Mouse (Mus musculus) liver, postnatal 0 days (tissue): Measurements from ENCODE around the gene Cops4. TPM values are rescaled to one million over a fixed set of nuclear protein-coding genes. Genes with fewer than 3 reads are reported as not detected.

Experiments used
- ATAC-seq: fragments of 200-750 bp; cut with Nextera tagmentation; 2 replicates; pipeline ENCODE4 v1.8.0; 2017; ENCODE audit warnings: mild to moderate bottlenecking, moderate library complexity
- DNase-seq: peaks from one replicate; pipeline ENCODE4 v3.0.0-alpha.2; 2016
- H3K27ac ChIP-seq: fragments of 300-500 bp; sonication (generic); 2 replicates; pipeline ENCODE4 v1.5.1; 2014; ENCODE audit warnings: antibody characterized with exemption, moderate library complexity, mild to moderate bottlenecking, low read depth
- H3K27me3 ChIP-seq: fragments of 300-500 bp; sonication (generic); 2 replicates; pipeline ENCODE4 v1.6.1; 2014; ENCODE audit warnings: low read length, control low read depth, mixed read lengths; ENCODE audit not compliant: insufficient read depth
- H3K36me3 ChIP-seq: fragments of 300-500 bp; sonication (generic); replicated peaks from 2 replicates; pipeline ENCODE4 v1.6.1; 2014; ENCODE audit warnings: mild to moderate bottlenecking, control low read depth, low read length, moderate library complexity, mixed read lengths; ENCODE audit not compliant: insufficient read depth
- H3K4me1 ChIP-seq: fragments of 300-500 bp; sonication (generic); 2 replicates; pipeline ENCODE4 v1.6.1; 2014; ENCODE audit warnings: antibody characterized with exemption, mild to moderate bottlenecking, control low read depth; ENCODE audit not compliant: insufficient read depth
- H3K4me2 ChIP-seq: fragments of 300-500 bp; sonication (generic); 2 replicates; pipeline ENCODE4 v1.6.1; 2014; ENCODE audit warnings: low read depth, mild to moderate bottlenecking, low read length, moderate library complexity, mixed read lengths
- H3K4me3 ChIP-seq: fragments of 300-500 bp; sonication (generic); 2 replicates; pipeline ENCODE4 v1.5.1; 2014; ENCODE audit warnings: low read depth, low read length
- H3K9ac ChIP-seq: fragments of 300-500 bp; sonication (generic); replicated peaks from 2 replicates; pipeline ENCODE4 v1.6.1; 2014; ENCODE audit warnings: mild to moderate bottlenecking, moderate library complexity
- H3K9me3 ChIP-seq: fragments of 300-500 bp; sonication (generic); 2 replicates; pipeline ENCODE4 v1.6.1; 2016; ENCODE audit warnings: mild to moderate bottlenecking, control low read depth, low read length, mixed read lengths
- CTCF ChIP-seq: sonication (generic); IDR thresholded peaks from 2 replicates; pipeline ENCODE4 v1.5.1; 2016; ENCODE audit warnings: antibody characterized with exemption, low read depth
- EP300 ChIP-seq: IDR thresholded peaks from 2 replicates; pipeline ENCODE4 v1.6.1; 2016; ENCODE audit warnings: antibody characterized with exemption, low read depth, mild to moderate bottlenecking
- WGBS: fragments of 180-500 bp; shearing (Covaris S2); extraction: QIAGEN DNeasy Blood & Tissue Kit; methylation state at CpG from one replicate; pipeline ENCODE4 v1.1.7; 2014; ENCODE audit not compliant: insufficient replicate concordance; 5-methylcytosine and 5-hydroxymethylcytosine counted together
- polyA plus RNA-seq: library from polyadenylated mRNA; unstranded; fragments of >200 nt; fragmentation: Nextera tagmentation; extraction: Ambion mirVana; gene quantifications from 2 replicates; pipeline ENCODE4 v1.2.1, GENCODE M21; 2015

The Cops4 gene
- polyA plus RNA-seq, 1 experiment from 2014 or later: 50.1 TPM

DNA sequence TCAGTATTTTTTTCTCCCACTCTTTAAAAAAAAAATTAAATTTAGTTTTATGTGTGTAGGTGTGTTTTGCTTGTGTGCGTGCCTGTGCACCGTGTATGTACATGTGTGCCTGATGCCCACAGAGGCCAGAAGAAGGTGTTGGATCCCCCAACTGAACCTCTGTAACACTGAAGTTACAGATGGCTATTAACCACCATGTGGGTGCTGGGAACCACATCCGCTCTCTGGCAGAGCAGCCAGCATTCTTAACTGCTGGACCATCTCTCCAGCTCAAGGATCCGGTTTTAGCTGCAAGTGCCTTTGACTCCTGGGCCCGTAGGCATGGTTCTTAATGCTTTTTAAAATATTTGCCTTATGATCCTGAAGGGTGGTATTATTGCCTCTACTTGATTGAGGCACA is 55.1 kb downstream of the Cops4 start:
- H3K4me1 ChIP-seq: peaks cover 3% of the 10 kb centered on the region
- TF ChIP-seq CTCF (no peak), EP300 (no peak)
- 75% methylated on average over 5 of the region's 5 CpGs for WGBS
- H3K27ac ChIP-seq: no peak overlapping the region
- H3K27me3 ChIP-seq: no peaks in the 10 kb centered on the region
- no peak overlapping the region for H3K9ac ChIP-seq
- H3K4me3 ChIP-seq: no peak overlapping the region
- no peak overlapping the region for H3K4me2 ChIP-seq
- H3K9me3 ChIP-seq: no peaks in the 10 kb centered on the region
- ATAC-seq (no peak), DNase-seq (no peak)
- H3K36me3 ChIP-seq: no peaks in the 10 kb centered on the region

DNA sequence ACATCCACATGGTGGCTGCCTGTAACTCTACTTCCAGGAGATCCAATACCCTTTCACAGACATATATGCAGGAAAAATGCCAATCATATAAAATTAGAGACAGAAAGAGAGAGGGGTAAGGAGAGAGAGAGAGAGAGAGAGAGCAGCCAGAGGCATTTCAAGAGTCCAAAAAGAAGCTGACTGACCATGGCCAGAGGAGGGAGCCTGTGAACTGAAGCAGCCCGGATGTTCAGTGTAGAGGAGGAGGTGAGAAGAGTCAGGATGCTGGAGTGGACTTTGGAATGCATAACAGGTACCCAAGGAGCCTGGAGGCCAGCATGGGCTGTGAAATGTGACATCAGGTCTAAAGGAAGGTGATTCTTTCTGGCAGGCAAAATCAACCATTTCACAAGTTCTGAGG is 56.7 kb downstream of the Cops4 start:
- H3K4me3 ChIP-seq: no peak overlapping the region
- H3K36me3 ChIP-seq: no peaks in the 10 kb centered on the region
- DNase-seq (no peak), ATAC-seq (no peak)
- TF ChIP-seq EP300 (no peak), CTCF (peak; percentile 38)
- WGBS: 41% methylated on average over 1 of the region's 1 CpGs
- no peak overlapping the region; the same call in 1 of the 2 replicates for H3K4me2 ChIP-seq
- H3K27ac ChIP-seq: peak overlapping the region; percentile 80
- no peaks in the 10 kb centered on the region for H3K9me3 ChIP-seq
- no peak overlapping the region for H3K9ac ChIP-seq
- peaks cover 7% of the 10 kb centered on the region for H3K4me1 ChIP-seq
- H3K27me3 ChIP-seq: no peaks in the 10 kb centered on the region

DNA sequence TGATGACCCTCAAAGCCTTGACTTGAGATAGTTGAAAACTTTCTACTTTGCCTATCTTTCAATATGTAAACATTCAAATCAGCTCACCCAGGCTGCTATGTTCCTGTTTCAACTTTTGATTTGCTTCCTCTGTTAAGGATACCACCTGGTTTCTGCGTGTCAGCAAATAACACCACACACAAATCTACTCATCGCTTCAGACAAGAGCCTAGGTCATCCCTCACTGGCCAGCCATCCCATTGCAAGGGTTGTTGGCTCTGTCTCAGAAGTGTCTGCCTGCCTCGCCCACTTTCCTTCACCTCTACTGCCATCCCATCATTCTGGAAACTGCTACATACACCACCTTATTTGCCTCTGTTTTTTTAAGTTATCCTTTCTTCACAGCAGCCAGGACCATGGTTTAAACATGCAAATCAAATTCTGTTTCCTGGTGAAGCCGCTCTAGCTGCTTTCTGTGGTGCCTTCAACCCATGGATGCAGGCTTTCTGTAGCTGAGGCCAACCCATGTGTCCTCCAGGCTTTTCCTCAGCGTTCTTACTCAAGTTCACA is 60.8 kb downstream of the Cops4 start:
- peak overlapping the region; percentile 52; the same call in 1 of the 2 replicates for H3K27ac ChIP-seq
- H3K36me3 ChIP-seq: no peaks in the 10 kb centered on the region
- no peak overlapping the region for H3K4me3 ChIP-seq
- H3K9ac ChIP-seq: no peak overlapping the region
- H3K4me1 ChIP-seq: peaks cover 12% of the 10 kb centered on the region
- ATAC-seq (no peak), DNase-seq (no peak)
- no peak overlapping the region for H3K4me2 ChIP-seq
- H3K27me3 ChIP-seq: no peaks in the 10 kb centered on the region
- H3K9me3 ChIP-seq: no peaks in the 10 kb centered on the region
- no peak for TF ChIP-seq CTCF
- TF ChIP-seq EP300: no peak
- WGBS: 73% methylated on average over 5 of the region's 5 CpGs

DNA sequence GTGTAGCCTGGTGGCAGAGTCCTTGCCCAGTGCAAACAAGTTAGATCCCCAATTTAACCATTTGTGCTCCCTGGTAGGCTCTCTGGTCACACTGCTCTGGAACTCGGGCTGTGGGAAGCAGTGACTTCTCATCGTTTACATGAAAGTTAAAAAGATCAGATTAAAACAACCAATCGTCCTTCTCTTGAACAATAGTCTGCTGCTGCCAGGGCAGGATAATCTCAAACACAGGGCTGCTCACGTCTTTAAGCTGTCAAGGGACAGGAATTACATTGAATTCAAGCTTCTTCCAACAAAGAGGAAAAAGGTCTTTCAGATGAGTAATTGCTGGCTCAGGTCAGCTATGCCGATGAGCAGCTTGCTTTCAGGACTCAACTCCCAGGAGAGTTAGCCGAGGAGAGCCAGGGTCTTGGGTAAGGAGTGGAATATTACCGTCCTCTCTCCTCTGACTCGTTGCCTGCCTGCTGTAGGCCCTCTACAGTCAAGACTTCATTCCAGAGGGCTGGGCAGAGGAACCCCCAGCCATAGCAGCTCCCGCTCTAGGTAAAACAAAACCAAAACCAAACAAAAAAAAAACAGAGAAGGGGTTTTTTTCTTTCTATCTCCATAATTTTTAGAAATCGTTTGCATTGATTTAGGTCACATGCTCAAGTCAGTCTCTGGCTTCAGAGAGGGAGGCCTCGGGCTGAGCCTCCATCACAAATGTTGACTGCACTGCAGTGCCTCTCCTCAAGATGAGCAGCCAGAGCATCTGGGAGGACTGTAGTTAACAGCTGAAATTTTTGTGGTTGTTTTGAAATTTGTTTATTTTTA is 63.7 kb downstream of the Cops4 start:
- Histone ChIP-seq H3K4me1 (peaks cover 10% of the 10 kb centered on the region), H3K27ac (no peak overlapping the region), H3K9ac (no peak overlapping the region), H3K9me3 (no peaks in the 10 kb centered on the region), H3K4me2 (no peak overlapping the region), H3K27me3 (no peaks in the 10 kb centered on the region), H3K36me3 (no peaks in the 10 kb centered on the region), H3K4me3 (no peak overlapping the region)
- DNase-seq: no peak
- TF ChIP-seq CTCF (no peak), EP300 (no peak)
- ATAC-seq: no peak
- 45% methylated on average over 11 of the region's 11 CpGs for WGBS

DNA sequence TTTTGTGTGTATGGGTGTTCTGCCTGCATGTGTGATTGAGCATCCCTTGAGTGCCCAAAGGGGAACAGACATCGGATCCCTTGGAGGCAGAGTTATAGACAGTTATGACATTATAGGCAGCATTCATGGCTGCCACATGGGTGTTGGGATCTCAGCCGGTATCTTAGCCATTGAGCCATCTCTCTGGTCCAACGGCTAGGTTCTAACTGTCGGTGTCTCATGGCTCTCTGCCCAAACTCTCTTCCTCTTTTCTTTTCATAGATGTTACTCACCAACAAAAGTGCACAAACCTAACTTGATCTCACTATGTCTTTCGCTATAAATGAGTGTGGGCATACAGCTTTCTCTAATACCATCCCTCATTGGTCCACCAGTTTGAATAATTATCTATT is 64.3 kb downstream of the Cops4 start:
- WGBS: 46% methylated on average over 5 of the region's 5 CpGs
- Histone ChIP-seq H3K9ac (no peak overlapping the region), H3K9me3 (no peaks in the 10 kb centered on the region), H3K27ac (no peak overlapping the region; the same call in 1 of the 2 replicates), H3K4me3 (no peak overlapping the region), H3K36me3 (no peaks in the 10 kb centered on the region), H3K27me3 (no peaks in the 10 kb centered on the region), H3K4me1 (peaks cover 10% of the 10 kb centered on the region), H3K4me2 (no peak overlapping the region)
- peak; percentile 24; the same call in 1 of the 2 replicates for ATAC-seq
- TF ChIP-seq EP300: peak; percentile 16; the same call in 1 of the 2 replicates
- TF ChIP-seq CTCF: no peak
- DNase-seq: no peak

DNA sequence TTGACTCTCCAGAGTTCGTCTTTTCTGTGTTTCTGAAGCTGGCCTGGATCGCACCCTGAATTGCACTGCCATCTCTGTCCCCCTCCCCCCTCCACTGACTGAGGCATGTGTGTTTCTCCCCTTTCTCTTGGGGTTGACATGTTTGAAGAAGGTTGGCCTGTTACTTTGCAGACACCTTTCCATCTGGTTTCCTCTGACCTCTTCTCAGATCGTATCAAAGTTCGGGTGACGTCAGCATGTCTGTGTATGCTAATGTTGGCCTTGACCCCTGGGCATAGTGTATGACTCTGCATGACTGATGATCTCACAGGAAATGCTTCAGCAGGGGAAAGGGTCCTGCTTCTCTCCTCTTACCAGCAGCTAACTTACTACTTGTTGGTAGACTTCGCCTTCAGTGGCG is 65.0 kb downstream of the Cops4 start:
- DNase-seq (peak; percentile 31), ATAC-seq (peak; percentile 55)
- Histone ChIP-seq H3K4me1 (peaks cover 11% of the 10 kb centered on the region), H3K36me3 (no peaks in the 10 kb centered on the region), H3K27ac (no peak overlapping the region; the same call in 1 of the 2 replicates), H3K4me2 (no peak overlapping the region), H3K4me3 (no peak overlapping the region), H3K9me3 (no peaks in the 10 kb centered on the region), H3K9ac (no peak overlapping the region), H3K27me3 (no peaks in the 10 kb centered on the region)
- TF ChIP-seq CTCF: no peak
- no peak for TF ChIP-seq EP300
- 60% methylated on average over 7 of the region's 7 CpGs for WGBS
